Mouse (Mus musculus): ENCODE data around the gene Grid2.

DNA sequence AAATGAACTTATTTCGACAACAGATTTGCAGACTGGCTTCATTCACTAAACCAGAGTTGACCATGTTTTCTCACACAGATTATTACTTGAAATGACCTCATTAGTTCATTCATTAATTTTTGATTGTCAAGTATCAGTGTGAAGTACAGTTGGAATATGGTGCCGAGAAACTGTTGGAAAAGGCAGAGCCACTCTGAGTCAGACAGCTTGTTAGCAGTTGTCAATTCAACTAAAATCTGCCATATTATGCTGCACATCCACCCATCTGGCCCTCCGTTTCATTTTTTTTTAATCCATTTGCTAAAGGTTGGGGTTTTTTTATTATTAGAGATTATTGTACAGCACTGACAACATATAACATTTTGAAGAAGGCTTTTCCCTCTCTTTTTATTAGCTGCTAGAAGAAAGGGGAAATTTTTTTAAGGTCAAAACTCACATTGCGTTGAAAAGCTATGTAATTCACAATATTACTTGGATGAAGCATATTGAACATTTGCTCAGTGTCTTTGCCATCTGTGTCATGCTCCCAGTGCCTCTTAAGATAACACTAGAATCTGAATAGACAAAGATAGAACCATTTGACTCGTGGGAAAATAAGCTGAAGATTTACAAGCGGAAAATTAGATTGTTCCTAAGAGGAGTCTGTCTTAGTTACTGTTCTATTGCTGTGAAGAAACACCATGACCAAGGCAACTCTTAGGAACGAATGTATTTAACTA is 1333.0 kb downstream of the Grid2 start:
- no peak for TF ChIP-seq POLR2A (IDR thresholded peaks at IDR 0.05; ENCODE audit: low read depth, low read length)
- TF ChIP-seq CTCF (IDR thresholded peaks at IDR 0.05; ENCODE audit: extremely low read depth, insufficient read length, insufficient replicate concordance, low read depth, low read length): no peak
